Comparison of ENCODE assay signal across 8 mouse cellular contexts in the genomic region with DNA sequence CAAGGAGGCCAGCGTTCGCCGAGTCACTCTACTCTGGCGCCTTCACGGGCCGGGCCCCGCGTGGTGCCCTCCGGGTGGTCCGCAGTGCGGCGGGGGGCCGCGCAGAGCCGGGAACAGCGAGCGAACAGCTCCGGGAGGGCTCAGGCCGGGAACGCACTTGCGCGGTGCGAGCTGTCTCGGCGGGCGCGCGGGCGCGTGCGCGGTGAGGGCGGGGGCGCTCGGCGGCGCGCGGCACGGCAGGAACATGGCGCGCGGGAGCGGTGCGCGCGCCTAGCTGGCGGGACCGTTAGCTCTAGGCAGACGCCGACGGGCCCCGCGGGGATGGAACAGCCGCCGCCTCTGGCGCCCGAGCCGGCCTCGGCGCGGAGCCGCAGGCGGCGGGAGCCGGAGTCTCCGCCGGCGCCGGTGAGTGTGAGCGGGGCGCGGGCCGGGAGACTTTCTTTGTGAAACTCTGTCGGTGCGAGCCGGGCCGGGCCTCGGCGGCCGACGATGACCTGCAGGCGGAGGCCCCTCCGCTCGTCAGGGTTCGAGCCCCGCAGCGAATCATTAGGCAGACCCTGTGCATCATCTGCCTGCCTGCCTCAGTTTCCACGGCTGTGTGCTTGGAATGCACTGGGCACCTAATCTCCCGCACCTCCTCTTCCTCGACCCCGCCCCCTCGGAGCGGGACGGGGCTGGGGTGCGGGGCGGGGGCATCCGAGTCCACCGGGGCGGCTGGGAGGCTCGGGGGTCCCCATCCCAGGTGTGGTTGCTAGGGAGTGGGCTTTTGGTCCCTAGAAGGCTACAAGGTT. TPM values are rescaled to one million over a fixed set of nuclear protein-coding genes. Genes with fewer than 3 reads are reported as not detected.
DNase-seq lines count a peak whose midpoint lies in the region; ATAC-seq and TF ChIP-seq lines count a peak whose summit lies in the region.

A gene (plus strand): TSS at position 220 of the 791 bp plus-strand sequence.

- H3K4me3 ChIP-seq in E14TG2a.4 (replicated peaks; ENCODE audit: low read length) = peak within 1 kb of the TSS; percentile 90
- peak within 1 kb of the TSS; percentile 82 for H3K4me3 ChIP-seq in forebrain, embryonic 11.5 days (ENCODE audit: low read depth, low read length)
- H3K4me3 ChIP-seq in heart, embryonic 15.5 days = peak within 1 kb of the TSS; percentile 96
- H3K4me3 ChIP-seq in liver, embryonic 14.5 days (ENCODE audit: insufficient read depth in 1 of 2, low read depth in 2 of 2, low read length in 2 of 2) = peak within 1 kb of the TSS; percentile 74 to 81
- H3K4me3 ChIP-seq in neural tube, embryonic 12.5 days = peak within 1 kb of the TSS; percentile 65
- peak within 1 kb of the TSS; percentile 72 for H3K4me3 ChIP-seq in stomach, postnatal 0 days (ENCODE audit: low read depth, low read length)

- no peak for TF ChIP-seq CTCF in E14TG2a.4 (conservative IDR thresholded peaks at IDR 0.05; ENCODE audit: low read length)
- no peak for TF ChIP-seq CTCF in liver, embryonic 14.5 days (IDR thresholded peaks at IDR 0.05; ENCODE audit: low read depth)
- no peak; the same call in 1 of the 2 replicates for TF ChIP-seq CTCF in stomach, postnatal 0 days (IDR thresholded peaks at IDR 0.05; ENCODE audit: low read depth)

- H3K9ac ChIP-seq in forebrain, embryonic 11.5 days (ENCODE audit: low read length) = peak within 1 kb of the TSS; percentile 82
- peak within 1 kb of the TSS; percentile 93 for H3K9ac ChIP-seq in heart, embryonic 15.5 days
- peak within 1 kb of the TSS; percentile 89 for H3K9ac ChIP-seq in liver, embryonic 14.5 days (replicated peaks)
- peak within 1 kb of the TSS; percentile 80 for H3K9ac ChIP-seq in neural tube, embryonic 12.5 days
- peak within 1 kb of the TSS; percentile 85 for H3K9ac ChIP-seq in stomach, postnatal 0 days (ENCODE audit: low read length)

- peak; percentile 89 for ATAC-seq in forebrain, embryonic 11.5 days (replicated peaks; ENCODE audit: low FRiP score)
- peak; percentile 93 for ATAC-seq in heart, embryonic 15.5 days (replicated peaks; ENCODE audit: insufficient number of reproducible peaks, insufficient read depth, low FRiP score, low read depth)
- peak; percentile 89 for ATAC-seq in liver, embryonic 14.5 days (ENCODE audit: insufficient read depth)
- ATAC-seq in neural tube, embryonic 12.5 days (ENCODE audit: low FRiP score, low read depth) = peak; percentile 85
- ATAC-seq in stomach, postnatal 0 days (ENCODE audit: low FRiP score, low TSS enrichment) = peak; percentile 89

- peaks cover 44% of the 10 kb centered on the region for H3K4me1 ChIP-seq in E14TG2a.4 (replicated peaks; ENCODE audit: low read depth, low read length)
- H3K4me1 ChIP-seq in forebrain, embryonic 11.5 days (replicated peaks; ENCODE audit: control insufficient read depth, insufficient read depth, low read length) = peaks cover 6% of the 10 kb centered on the region; the same call in 1 of the 2 replicates
- peaks cover 17% of the 10 kb centered on the region for H3K4me1 ChIP-seq in heart, embryonic 15.5 days (replicated peaks)
- peaks cover 0 to 6% of the 10 kb centered on the region in 2 experiments; a peak in 2 of 4 replicates for H3K4me1 ChIP-seq in liver, embryonic 14.5 days (replicated peaks; ENCODE audit: control insufficient read depth in 2 of 2, insufficient read depth in 2 of 2, low read length in 1 of 2)
- peaks cover 18% of the 10 kb centered on the region for H3K4me1 ChIP-seq in neural tube, embryonic 12.5 days
- no peaks in the 10 kb centered on the region for H3K4me1 ChIP-seq in stomach, postnatal 0 days (replicated peaks; ENCODE audit: control insufficient read depth, insufficient read depth)

- H3K9me3 ChIP-seq in E14TG2a.4 (ENCODE audit: low read length) = no peaks in the 10 kb centered on the region
- H3K9me3 ChIP-seq in forebrain, embryonic 11.5 days (ENCODE audit: control insufficient read depth, low read length) = no peaks in the 10 kb centered on the region
- H3K9me3 ChIP-seq in heart, embryonic 15.5 days (replicated peaks) = no peaks in the 10 kb centered on the region
- H3K9me3 ChIP-seq in liver, embryonic 14.5 days (ENCODE audit: control insufficient read depth, low read length) = no peaks in the 10 kb centered on the region
- H3K9me3 ChIP-seq in neural tube, embryonic 12.5 days = no peaks in the 10 kb centered on the region
- no peaks in the 10 kb centered on the region for H3K9me3 ChIP-seq in stomach, postnatal 0 days (ENCODE audit: control insufficient read depth, low read length)

- peaks cover 6% of the 10 kb centered on the region; the same call in 1 of the 2 replicates for H3K27me3 ChIP-seq in E14TG2a.4 (ENCODE audit: insufficient read depth, low read length)
- H3K27me3 ChIP-seq in forebrain, embryonic 11.5 days (ENCODE audit: control insufficient read depth, insufficient read depth, low read length) = no peaks in the 10 kb centered on the region
- no peaks in the 10 kb centered on the region for H3K27me3 ChIP-seq in heart, embryonic 15.5 days
- H3K27me3 ChIP-seq in liver, embryonic 14.5 days (ENCODE audit: control insufficient read depth, insufficient read depth, low read length) = no peaks in the 10 kb centered on the region
- no peaks in the 10 kb centered on the region for H3K27me3 ChIP-seq in neural tube, embryonic 12.5 days (replicated peaks)
- H3K27me3 ChIP-seq in stomach, postnatal 0 days (ENCODE audit: control insufficient read depth, insufficient read depth, low read length) = no peaks in the 10 kb centered on the region

- TF ChIP-seq EP300 in liver, embryonic 14.5 days (IDR thresholded peaks at IDR 0.05; ENCODE audit: low read depth) = no peak
- no peak for TF ChIP-seq EP300 in stomach, postnatal 0 days (optimal IDR thresholded peaks at IDR 0.05)

- DNase-seq in c-Kit-positive CD71-negative TER-119-negative erythroid progenitor cells, embryonic 14.5 days (ENCODE audit: low read depth) = peak; percentile 49
- DNase-seq in forebrain, embryonic 11.5 days (ENCODE audit: low spot score) = peak; percentile 93
- DNase-seq in kidney, postnatal 25 days = peak; percentile 83 to 93
- peak; percentile 45 to 64 (median 57) for DNase-seq in liver, embryonic 14.5 days (ENCODE audit: low read depth in 3 of 3, low spot score in 3 of 3)
- peak; percentile 82 for DNase-seq in stomach, postnatal 0 days (ENCODE audit: low spot score)

- H3K36me3 ChIP-seq in E14TG2a.4 (ENCODE audit: insufficient read depth, low read length) = peaks cover 17% of the 10 kb centered on the region
- no peaks in the 10 kb centered on the region for H3K36me3 ChIP-seq in forebrain, embryonic 11.5 days (ENCODE audit: control insufficient read depth, insufficient read depth, low read length)
- H3K36me3 ChIP-seq in heart, embryonic 15.5 days = no peaks in the 10 kb centered on the region
- H3K36me3 ChIP-seq in liver, embryonic 14.5 days (replicated peaks; ENCODE audit: control insufficient read depth, insufficient read depth, low read depth) = peaks cover 2% of the 10 kb centered on the region; the same call in 1 of the 2 replicates
- 0 out of 2 replicates have a peak, but pooled peaks cover 4% of the 10 kb centered on the region for H3K36me3 ChIP-seq in neural tube, embryonic 12.5 days
- H3K36me3 ChIP-seq in stomach, postnatal 0 days (ENCODE audit: control insufficient read depth, insufficient read depth, low read length) = no peaks in the 10 kb centered on the region

- H3K27ac ChIP-seq in forebrain, embryonic 11.5 days (ENCODE audit: low read depth, low read length) = no peak within 1 kb of the TSS
- H3K27ac ChIP-seq in heart, embryonic 15.5 days = peak within 1 kb of the TSS; percentile 77
- H3K27ac ChIP-seq in liver, embryonic 14.5 days = no peak within 1 kb of the TSS
- H3K27ac ChIP-seq in neural tube, embryonic 12.5 days = no peak within 1 kb of the TSS; the same call in 1 of the 2 replicates
- H3K27ac ChIP-seq in stomach, postnatal 0 days (replicated peaks) = peak within 1 kb of the TSS; percentile 77

- WGBS in forebrain, embryonic 11.5 days = under 1% methylated on average over 88 of the region's 101 CpGs
- WGBS in heart, embryonic 15.5 days = under 1% methylated on average over 90 of the region's 101 CpGs
- WGBS in liver, embryonic 14.5 days (ENCODE audit: insufficient replicate concordance) = under 1% methylated on average over 96 of the region's 101 CpGs
- under 1% methylated on average over 99 of the region's 101 CpGs for WGBS in neural tube, embryonic 12.5 days
- under 1% methylated on average over 72 of the region's 101 CpGs for WGBS in stomach, postnatal 0 days

- H3K4me2 ChIP-seq in forebrain, embryonic 11.5 days (ENCODE audit: low read depth, low read length, severe bottlenecking) = peak within 1 kb of the TSS; percentile 88
- peak within 1 kb of the TSS; percentile 97 for H3K4me2 ChIP-seq in heart, embryonic 15.5 days
- peak within 1 kb of the TSS; percentile 92 for H3K4me2 ChIP-seq in liver, embryonic 14.5 days (ENCODE audit: low read depth)
- peak within 1 kb of the TSS; percentile 87 for H3K4me2 ChIP-seq in neural tube, embryonic 12.5 days (replicated peaks)
- H3K4me2 ChIP-seq in stomach, postnatal 0 days (replicated peaks; ENCODE audit: low read depth) = peak within 1 kb of the TSS; percentile 82

RNA-seq across cellular contexts. Expression of the gene that starts here (rescaled TPM):
- polyA plus RNA-seq in forebrain, embryonic 11.5 days (2014; fragmentation: Nextera tagmentation; extraction: Ambion mirVana) = 17.0 and 19.9 TPM in 2 replicates
- 5.8 and 7.1 TPM in 2 replicates for polyA plus RNA-seq in heart, embryonic 15.5 days (2015; fragmentation: Nextera tagmentation; extraction: Ambion mirVana)
- 0.36 and 0.48 TPM in 2 replicates for polyA plus RNA-seq in liver, embryonic 14.5 days (2012; rRNA removed)
- 0.81 and 1.00 TPM in 2 replicates for polyA plus RNA-seq in liver, embryonic 14.5 days (2014; fragmentation: Nextera tagmentation; extraction: Ambion mirVana)
- polyA plus RNA-seq in neural tube, embryonic 12.5 days (2016; fragmentation: Nextera tagmentation; extraction: Ambion mirVana) = 21.8 and 25.6 TPM in 2 replicates
- 3.5 and 3.6 TPM in 2 replicates for polyA plus RNA-seq in stomach, postnatal 0 days (2015; fragmentation: Nextera tagmentation; extraction: Ambion mirVana)

Comparison
In these comparisons a context has a peak if more than half of its experiments do, and no peak if none do; other contexts are left out.
1. Peak in DNase-seq, ATAC-seq, H3K4me3 ChIP-seq, H3K9ac ChIP-seq and H3K4me2 ChIP-seq in liver, embryonic 14.5 days; RNA of the gene not detected or under 1 TPM.
2. H3K27ac ChIP-seq: peak in heart, embryonic 15.5 days (single experiment) and stomach, postnatal 0 days (single experiment); none in forebrain, embryonic 11.5 days (single experiment), liver, embryonic 14.5 days (single experiment) and neural tube, embryonic 12.5 days (single experiment).
3. Peak in every context shown above with its lines, with median percentiles within 50 percentile points of each other: H3K4me3 ChIP-seq, DNase-seq, ATAC-seq, H3K4me2 ChIP-seq and H3K9ac ChIP-seq.